Mouse (Mus musculus): ENCODE data around the gene Ptprb.

The Ptprb gene

DNA sequence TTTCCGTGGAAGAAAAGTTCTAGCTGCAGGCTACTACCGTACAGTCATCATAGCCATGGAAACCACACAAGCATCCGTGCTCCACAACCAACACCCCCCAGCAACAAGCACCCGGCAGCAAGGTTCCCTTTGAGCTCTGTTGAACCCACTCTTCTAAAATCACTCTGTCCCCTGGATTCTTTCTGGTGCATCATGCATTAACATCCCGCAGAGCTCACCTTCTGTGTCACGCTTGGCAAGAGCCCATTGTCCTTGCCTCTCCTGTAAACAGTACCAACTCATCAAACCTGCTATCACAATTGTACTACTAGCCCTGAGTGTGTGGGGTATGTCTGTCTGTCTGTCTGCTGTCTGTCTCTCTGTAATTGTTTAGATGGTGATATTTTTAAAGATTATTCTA is 98.8 kb downstream of the Ptprb start:
- DNase-seq (ENCODE audit: low spot score) = no peak

DNA sequence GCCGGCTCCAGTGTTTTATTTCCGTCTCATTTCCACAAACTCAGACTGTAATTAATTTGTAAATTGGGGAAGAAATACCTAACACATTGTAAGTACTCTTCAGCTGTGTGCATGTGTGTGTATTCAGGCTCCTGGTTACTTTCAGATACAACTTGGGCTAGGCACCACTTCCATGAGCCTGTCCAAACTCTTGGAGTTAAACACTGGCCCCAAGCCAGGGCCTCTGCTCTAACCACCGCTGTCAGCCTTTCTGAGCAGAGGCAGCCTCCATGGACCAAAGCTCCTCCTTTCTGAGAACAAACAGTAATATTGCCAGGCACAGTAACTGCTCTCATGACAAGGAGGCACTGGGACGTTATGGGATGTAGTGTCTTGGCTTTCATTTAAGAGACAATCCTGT is 101.5 kb downstream of the Ptprb start:
- DNase-seq (ENCODE audit: low spot score) = no peak

DNA sequence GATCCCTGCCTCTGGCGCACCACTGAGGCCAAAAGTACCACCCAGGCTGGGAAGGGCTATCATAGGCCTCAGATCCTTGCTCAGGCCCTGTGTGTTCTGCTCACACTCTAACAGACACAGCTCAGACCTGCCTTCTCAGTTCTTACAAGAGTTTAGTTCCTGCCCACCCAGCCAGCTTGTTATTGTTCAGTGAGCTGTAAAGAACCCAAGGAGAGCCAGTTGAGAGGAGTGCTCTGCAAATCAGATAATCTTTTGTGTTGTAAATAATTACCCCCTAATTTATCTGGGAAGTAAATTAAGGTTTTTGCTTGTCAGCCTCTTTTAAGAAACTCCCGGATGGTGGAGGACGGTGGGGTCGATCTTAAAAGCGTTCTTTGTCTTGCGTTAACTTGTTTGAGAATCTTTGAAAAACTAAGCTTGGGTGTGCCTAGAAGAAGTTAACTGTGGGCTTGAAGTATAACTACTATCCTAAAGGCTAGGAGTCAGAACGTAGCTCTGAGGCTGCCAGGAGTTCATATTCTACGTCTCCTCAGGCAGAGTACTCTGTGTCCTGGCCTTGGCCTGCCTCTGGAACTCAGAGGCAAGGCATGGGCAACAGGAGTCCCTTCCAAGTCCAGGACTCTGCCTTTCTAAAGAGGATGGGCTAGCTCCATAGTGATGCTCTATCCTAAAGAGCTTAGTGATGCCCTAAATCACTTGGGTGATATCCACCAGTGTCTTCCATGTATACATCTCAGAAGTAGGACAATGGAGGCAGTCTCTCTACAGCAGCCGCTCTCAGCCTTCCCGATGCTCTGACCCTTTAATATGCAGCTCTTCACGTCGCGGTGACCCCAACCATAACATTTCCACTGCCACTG is 107.7 kb downstream of the Ptprb start:
- DNase-seq (ENCODE audit: low spot score) = no peak

DNA sequence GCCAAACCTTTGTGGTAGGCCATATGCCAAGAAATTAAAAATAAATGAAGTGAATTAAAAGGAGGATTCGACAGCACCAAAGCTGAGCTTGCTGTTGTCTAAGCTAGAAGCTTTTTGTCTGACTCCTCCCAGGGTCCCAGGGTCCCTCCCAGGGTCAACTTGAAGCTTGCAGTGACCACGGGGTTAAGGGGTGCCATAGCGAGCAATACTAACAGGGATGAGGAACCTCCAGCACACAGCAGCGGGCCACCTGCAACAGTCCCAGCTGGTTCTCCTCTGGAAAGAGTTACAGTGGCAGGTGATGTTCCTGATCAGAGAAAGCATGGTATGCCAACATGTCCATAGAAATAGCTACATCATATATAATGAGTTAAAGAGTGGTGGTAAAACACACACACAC is 109.1 kb downstream of the Ptprb start:
- DNase-seq (ENCODE audit: low spot score) = no peak

DNA sequence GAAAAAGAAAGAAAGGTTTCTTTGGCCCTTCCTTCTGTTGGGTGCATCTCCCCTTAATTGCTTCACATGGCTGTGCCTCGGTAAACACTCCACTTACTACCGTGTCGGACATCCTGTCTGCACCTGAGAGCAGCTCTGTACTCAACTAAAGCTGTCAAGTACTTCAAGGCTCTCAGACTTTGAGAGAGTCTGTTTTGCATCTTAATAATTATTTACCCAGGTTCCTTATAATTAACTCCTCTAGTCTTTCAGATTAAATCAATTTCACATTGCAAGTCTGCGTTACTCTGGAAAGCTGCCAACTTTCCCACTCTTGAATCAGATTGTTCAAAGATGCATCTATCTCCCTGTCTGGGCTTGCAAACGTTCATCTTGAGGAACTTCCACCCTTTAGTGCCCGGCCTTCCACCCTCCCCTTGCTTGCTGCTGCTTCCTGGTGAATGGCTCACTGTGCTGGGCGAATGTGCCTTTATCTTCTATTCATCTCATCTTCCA is 111.1 kb downstream of the Ptprb start:
- no peak for DNase-seq (ENCODE audit: low spot score)

DNA sequence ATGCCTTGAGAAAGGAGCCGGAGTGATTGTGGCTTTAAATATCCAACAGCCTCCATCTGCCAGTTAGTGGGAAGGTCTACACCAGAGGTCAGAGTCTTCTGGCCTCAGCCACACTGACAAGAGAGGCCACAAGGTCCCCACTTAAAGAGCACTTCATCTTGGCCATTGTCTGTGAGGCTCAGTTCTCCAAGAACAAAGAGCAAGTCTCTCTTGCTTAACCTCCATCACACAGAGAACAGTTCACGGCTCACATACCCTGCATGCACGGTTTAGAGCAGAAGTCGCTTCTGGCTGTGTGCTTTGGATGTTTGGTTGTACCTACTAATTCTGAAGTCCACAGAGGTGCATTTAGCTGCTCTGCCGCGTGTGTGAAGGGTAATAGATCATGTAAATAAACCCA is 113.5 kb downstream of the Ptprb start:
- DNase-seq (ENCODE audit: low spot score) = no peak

DNA sequence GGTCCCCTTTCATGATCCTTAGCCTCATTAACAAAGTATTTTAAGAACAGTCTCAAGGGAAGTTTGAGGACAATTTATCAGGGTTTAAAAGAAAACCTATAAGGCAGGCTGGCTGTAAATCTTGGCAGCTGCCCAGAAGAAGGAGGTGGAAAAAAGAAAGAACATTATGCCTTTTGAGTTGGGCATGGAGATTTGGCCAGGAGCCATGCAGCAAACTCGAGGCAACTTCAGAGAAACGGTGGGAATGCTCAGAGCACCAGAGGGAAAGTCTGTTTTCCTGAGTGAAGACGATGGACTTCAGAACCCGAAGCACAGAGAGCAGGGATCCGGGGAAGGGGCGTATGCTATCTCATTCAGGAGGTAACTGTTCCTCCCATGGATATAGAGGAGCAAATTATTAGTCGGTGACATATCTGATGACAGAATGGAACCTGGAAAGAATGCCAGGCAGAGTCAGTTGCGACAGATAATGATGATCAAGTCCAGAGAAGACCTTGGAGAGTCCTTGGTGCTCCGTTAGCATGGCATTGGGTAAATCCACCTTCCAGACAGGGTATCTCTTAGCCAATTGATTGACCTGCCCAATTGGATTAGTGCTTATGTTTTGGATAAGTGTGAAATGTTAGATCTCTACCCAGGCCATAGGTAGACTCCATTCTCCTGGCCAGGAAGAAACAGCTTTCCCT is 118.6 kb downstream of the Ptprb start:
- peak; percentile 29 for DNase-seq (ENCODE audit: low spot score)

DNA sequence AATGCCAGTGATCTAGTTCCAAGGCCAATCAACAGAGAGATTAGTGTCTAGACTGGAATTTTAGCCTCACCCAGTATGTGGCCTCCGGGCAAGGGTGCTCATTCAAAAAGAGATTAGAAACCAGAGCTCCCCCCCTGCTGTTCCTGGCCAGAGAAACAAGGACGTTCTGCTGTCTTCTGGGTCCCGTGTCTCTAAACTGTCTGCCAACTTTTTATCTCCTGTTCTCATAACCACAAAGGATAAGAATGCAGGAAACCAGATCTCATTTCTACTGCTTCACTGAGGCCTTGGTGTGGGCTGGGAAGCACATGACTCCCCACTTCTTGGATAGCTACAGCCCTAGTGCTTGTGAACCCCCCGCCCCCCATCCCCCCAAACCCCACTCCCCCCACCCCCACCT is 119.3 kb downstream of the Ptprb start:
- DNase-seq (ENCODE audit: low spot score) = peak; percentile 85

DNA sequence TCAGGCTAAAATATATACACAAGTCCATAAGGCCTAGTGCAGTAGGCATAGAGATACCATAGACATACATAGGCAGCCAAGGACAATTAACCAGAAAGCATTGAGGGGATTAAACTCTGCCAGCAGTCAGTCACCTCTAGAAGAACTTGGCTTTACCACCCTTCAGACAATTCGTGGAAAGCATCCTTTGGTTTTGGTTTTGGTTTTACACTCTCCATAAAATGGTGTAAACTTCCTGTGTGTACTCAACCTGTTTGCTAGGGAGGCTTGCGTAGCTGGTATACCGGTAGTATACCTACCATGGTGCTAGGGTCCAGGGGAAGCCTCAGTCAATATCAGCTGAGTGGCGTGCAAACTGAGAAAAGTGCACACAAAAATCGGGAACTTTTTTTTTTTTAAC is 121.0 kb downstream of the Ptprb start:
- no peak for DNase-seq (ENCODE audit: low spot score)

DNA sequence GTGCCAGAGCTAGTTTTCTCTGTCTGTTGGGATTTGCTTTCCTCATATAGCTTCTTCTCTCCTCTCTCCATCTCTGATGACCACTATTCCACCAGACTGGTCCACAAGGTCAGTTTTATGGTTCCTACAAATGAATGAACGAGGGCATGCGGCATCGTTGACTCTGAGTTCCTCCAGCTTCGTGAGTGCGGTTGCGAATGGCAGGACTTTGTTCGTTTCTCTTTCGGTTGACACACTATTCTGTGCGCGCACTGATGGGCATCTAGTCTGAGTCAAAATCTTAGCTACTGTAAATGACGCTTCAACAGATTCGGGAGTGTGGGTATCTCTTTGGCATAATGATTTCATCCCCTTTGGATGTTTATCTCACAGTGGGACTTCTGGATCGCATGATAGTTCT is 121.6 kb downstream of the Ptprb start:
- no peak for DNase-seq (ENCODE audit: low spot score)

DNA sequence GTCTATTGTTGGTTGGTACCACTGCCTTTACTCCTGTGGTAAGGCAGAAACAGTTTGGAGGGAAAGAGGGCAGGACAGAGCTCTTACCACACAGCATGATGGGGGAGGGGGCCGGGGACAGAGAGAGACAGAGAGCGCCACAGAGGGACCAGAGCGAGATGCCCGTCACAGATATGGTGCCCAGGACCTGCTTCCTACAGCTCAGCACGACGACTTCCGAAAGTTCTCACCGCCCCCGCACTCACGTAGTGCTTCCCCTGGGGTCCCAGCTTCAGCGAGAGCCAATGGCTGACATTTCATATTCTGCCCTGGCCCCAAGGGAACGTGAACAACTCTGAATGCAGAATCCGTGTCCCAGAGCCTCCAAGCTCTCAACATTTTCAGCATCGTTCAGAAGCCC is 122.2 kb downstream of the Ptprb start:
- no peak for DNase-seq (ENCODE audit: low spot score)

DNA sequence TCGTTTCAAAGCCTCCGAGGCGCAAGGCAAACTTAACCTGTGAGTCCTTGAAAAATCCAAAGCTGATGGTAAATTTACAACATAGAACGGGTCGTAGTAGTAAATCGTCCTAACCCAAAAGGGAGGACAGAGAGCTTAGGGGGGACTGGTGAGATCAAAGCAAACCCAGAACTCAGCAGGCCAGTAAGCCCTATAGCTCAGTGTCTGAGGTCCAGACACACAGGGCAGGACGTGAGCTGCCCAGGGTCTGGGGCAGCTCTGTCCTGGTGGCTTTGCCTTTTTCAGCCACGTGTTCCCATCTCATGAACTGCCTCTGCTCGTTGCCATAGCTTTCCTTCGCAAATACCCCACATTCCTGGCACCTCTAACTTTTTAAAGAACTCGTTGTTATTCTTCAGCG is 122.7 kb downstream of the Ptprb start:
- no peak for DNase-seq (ENCODE audit: low spot score)

DNA sequence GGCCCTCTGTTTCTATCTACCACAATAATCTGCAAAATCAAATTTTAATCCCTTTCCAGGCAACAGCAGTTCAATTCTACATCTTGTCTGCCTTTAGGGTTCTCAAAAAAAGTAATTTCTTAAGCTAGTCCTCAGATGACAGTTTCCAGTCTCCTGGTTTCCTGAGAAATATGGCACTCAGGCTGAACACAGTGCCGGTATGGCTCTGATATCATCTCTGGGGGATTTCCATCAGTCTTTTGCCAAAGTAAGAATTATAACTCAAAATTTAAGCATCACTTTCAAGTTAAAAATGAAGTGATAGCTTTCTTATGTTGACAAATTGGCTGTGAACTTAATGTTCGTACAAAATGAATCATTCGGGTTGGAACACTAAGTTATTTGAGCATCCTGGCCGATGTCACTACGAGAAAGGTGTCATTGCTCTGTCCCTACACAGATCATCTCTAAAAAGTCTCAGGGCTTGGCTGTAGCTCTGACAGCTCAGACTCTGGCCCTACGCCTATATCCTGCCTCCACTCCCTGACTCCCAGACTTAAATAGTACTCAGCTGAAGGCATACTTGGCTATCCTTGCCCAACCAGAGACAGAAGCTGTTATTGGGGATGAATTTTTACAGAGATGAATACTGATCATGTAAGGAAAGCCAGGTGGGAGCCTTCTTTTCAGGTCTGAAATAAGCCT is 127.6 kb downstream of the Ptprb start:
- no peak for DNase-seq (ENCODE audit: low spot score)

DNA sequence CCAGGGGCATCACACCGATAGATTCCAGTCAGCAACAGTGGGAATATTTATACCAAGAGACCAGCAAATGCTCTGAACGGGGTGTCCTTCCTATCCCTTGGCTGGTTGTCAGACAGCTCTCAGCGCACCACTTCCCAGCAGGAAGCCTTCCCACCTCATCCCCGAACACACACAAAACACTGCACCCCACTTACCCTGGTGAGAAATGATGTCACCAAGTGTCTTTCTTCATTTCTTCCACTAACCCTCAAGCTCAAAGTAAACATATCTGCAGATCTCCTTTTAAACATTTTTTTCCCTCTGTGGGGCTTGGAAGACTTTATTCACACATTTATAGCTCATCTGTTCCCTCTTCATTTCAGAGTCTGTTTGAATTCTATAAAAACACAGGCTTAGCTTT is 128.4 kb downstream of the Ptprb start:
- no peak for DNase-seq (ENCODE audit: low spot score)

DNA sequence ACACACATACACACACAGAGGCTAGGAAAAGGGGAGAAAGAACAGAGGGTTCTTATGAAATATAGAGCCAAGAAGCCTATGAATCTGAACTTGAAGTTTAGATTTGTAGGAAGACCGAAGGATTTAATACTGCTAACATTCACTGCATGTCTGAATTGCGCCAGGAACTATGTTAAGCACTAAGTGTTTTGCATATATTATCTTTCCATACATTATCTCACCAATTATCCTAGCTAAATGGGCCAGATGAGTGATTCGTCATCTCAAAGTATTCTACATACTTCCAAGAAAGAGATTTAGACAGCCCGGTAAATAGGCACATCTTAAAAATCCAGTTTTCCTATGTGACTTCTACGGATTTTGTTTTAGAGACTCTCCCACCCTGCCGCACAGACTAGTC is 129.7 kb downstream of the Ptprb start:
- no peak for DNase-seq (ENCODE audit: low spot score)

DNA sequence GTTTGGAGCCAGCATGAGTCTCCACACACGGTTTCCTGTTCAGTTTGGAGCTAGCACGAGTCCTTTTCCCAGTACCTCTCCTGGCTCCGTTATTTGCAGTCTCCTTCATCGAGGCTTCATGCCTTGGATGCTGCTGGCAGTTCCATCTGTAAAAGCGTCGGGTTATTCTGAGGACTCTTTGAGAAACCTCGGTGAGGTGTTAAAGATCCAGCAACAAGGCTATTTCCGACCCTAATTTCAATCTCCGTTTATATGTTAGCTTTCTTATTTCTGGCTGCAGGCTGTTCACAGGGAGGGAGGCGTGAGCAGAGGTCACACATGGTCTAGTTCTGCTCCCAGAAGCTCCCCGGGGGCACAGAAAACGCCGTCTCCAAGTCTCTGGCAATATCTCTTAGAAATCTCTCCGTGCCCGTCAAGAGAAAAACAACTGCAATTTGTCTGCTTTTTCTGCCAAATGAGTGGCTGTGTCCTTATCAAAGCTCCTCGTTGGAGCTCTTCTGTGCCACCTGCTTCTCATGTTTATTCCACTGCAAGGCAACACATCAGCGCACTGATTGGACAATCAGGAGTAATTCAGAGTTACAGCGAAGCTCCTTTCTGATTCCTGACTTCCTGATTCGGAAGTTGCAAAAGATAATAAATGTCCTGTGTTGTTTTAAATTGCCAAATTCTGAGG is 132.5 kb downstream of the Ptprb start:
- DNase-seq (ENCODE audit: low spot score) = no peak

DNA sequence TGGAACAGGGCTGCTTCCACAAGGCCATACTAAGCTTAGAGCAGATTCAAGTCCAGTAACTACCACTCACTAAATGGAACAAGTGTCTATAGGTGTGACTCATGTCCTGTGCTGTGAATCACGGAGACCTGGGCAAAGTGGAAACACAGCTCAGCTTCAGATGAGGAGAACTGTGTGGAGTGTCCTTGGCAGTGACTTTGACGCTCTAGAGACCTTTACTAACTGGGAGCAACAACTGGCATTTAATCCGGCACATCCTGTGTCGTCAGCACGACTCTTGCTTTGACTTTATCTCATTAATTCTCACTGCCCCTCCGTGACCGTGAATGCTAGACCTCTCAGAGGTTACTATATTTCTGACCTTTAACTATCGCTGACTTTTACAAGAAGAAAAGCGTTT is 135.5 kb downstream of the Ptprb start:
- no peak for DNase-seq (ENCODE audit: low spot score)

DNA sequence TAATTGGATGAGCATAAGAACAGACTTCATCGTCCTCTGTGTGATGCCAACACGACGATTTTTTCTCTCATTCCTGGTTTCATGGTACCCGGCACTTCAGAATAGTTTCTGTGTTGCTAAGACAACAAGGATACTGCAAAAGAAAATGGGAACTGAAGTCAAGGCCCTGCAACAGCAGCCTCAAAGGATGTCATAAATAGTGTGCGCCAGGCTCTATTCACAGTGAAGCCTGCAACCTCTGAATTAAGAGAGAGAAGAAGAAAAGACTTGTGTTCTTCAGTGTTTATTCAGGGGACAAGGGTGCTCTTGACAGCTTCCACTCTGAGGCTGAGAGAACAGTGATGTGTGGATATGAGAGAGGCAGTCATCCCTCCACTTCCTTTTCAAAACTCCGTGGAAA is 140.8 kb downstream of the Ptprb start:
- DNase-seq (ENCODE audit: low spot score) = no peak

DNA sequence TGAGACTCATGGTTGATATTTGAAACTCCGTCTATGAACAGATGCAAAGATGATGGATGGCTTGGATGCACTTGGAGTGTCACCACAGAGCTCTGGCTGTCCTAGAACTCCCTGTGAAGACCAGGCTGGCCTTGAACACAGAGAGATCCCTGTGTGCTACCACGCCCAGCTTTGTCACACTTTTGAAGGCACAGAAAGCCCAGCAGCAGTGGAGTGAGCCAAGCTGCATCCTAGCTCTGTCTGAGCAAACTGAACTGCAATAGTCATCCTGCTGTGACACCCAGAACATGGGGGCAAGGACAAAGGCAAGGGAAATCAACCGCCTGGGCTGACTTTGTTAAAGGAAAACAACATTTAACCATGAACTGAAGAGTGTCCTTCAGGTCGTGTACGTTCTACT is 141.4 kb downstream of the Ptprb start:
- DNase-seq (ENCODE audit: low spot score) = peak; percentile 21

DNA sequence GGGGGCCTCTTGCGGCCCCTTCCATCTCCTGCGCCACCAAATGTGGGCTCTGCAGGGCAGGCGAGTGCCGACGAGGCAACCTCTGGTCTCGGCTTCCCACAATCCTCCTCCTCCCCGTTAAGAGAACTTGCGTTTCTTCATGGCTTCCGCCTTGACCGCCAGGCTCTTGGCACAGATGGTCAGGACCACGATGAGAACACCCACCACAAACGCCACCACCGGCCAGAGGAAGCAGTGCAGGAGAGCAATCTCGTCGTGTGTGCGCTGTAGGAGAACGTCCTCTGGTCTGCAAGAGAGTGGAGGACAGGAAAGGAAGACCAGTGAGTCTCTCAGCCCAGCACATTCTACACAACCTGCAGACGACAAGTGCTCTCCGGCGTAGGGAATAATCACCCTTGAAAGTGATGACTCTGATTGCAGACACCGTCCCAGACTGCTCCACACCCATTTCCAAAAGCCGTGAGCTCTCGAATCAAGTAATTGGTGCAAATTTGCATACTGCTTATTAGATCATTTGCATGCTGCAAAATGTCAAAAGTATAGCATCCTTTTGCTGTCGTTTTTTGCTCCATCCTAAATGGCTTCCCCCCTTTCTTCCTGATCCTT is 142.9 kb downstream of the Ptprb start:
- no peak for DNase-seq (ENCODE audit: low spot score)

DNA sequence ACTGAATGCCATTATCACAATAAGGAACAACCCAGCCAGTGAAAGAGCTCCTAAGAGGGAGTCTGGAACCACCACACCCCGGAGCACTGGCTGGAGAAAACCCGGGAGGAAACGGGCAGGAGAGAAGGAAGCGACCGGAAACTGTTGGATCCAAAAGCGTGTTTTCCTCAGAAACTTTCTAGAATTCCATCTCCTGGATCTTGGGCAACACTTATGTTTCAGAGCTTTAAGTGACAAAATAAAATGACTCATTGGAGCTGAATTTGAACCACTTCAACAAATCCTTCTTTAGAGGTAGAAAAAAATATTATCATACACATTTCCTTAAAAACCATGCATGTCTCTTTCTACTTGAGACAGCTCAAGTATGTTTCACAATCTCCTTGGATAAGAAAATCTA is 145.7 kb downstream of the Ptprb start:
- DNase-seq (ENCODE audit: low spot score) = no peak

DNA sequence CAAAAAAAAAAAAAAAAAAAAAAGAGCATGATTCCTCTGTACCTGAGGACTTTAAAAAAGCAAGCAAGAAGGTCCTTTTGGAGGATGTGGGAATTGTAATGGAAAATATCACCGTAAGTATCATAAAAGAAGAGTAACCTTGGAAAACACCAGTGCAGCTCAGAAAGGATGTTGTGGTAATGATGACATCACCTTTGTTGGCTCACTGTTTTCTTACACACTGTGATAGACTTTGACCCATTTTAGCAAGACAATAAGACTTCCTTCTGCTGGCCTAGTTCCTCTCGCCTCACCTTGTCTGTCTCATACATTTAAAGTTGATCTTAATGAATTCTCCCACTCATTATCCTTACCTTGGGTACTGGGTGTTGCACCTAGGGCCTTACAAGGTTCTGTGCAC is 147.2 kb downstream of the Ptprb start:
- no peak for DNase-seq (ENCODE audit: low spot score)

Data from ovary, adult 18-20 months (tissue).